Mouse (Mus musculus) olfactory bulb, adult 2 months (tissue): ENCODE measurements around the gene Cemip2.

Experiments
- CTCF ChIP-seq: fragments of 200-500 bp; IDR thresholded peaks from 2 replicates; pipeline ENCODE4 v1.5.1; 2012; ENCODE audit warnings: low read depth, mild to moderate bottlenecking, low read length, moderate library complexity; ENCODE audit not compliant: insufficient read depth
- POLR2A ChIP-seq: fragments of 200-500 bp; IDR thresholded peaks from 2 replicates; pipeline ENCODE4 v1.6.1; 2012; ENCODE audit warnings: mild to moderate bottlenecking, low read depth, low read length, moderate library complexity; ENCODE audit not compliant: insufficient read depth

DNA sequence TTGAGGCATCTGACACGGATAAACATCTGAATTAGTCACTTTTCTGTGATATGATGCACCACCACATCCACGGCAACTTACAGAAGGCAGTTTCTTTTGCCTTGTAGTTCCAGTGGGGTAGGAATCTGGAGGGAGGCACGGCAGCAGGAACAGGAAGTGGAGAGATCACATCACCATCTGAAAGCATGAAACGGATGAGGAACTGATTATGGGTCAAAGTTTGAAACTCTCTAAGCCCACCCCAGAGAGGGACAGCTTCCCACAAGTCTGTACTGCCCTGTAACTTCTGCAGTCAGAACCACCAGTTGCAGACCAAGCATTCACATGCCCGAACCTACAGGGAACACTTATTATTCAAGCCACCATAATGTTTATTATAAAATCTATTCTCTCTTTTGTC, 117.4 kb downstream of the Cemip2 start:
- TF ChIP-seq CTCF (no peak), POLR2A (no peak)
